Mouse (Mus musculus) intestine, embryonic 14.5 days (tissue): ENCODE data around the gene Glra1. TPM values are rescaled to one million over a fixed set of nuclear protein-coding genes. Genes with fewer than 3 reads are reported as not detected.
A peak's percentile ranks its signal among the peaks of the same experiment; 100 is the strongest.

Experiments
- ATAC-seq: fragments of 200-750 bp; cut with Nextera tagmentation; replicated peaks from 2 replicates; pipeline ENCODE4 v1.8.0; 2017; ENCODE audit warnings: low read depth, moderate number of reproducible peaks, moderate TSS enrichment, moderate library complexity; ENCODE audit not compliant: low FRiP score, low TSS enrichment
- DNase-seq: peaks from one replicate; pipeline ENCODE4 v3.0.0-alpha.2; 2018; ENCODE audit warnings: low spot score
- H3K27ac ChIP-seq: fragments of 300-500 bp; sonication (generic); 2 replicates; pipeline ENCODE4 v1.5.1; 2014; ENCODE audit warnings: low read depth, mild to moderate bottlenecking, control low read depth
- H3K27me3 ChIP-seq: fragments of 300-500 bp; sonication (generic); replicated peaks from 2 replicates; pipeline ENCODE4 v1.6.1; 2014; ENCODE audit warnings: low read length, control low read depth; ENCODE audit not compliant: control insufficient read depth, insufficient read depth
- H3K36me3 ChIP-seq: fragments of 300-500 bp; sonication (generic); 2 replicates; pipeline ENCODE4 v1.6.1; 2014; ENCODE audit warnings: low read length, control low read depth; ENCODE audit not compliant: control insufficient read depth, insufficient read depth
- H3K4me1 ChIP-seq: fragments of 300-500 bp; sonication (generic); replicated peaks from 2 replicates; pipeline ENCODE4 v1.6.1; 2014; ENCODE audit warnings: low read length, control low read depth, mixed read lengths; ENCODE audit not compliant: control insufficient read depth, insufficient read depth
- H3K4me2 ChIP-seq: fragments of 300-500 bp; sonication (generic); 2 replicates; pipeline ENCODE4 v1.6.1; 2014; ENCODE audit warnings: low read length
- H3K4me3 ChIP-seq: fragments of 300-500 bp; sonication (generic); 2 replicates; pipeline ENCODE4 v1.5.1; 2014; ENCODE audit warnings: low read depth, low read length, control low read depth, mixed read lengths
- H3K9ac ChIP-seq: fragments of 300-500 bp; sonication (generic); 2 replicates; pipeline ENCODE4 v1.6.1; 2014; ENCODE audit warnings: mild to moderate bottlenecking, low read length
- H3K9me3 ChIP-seq: fragments of 300-500 bp; sonication (generic); 2 replicates; pipeline ENCODE4 v1.6.1; 2016; ENCODE audit warnings: low read length, control low read depth; ENCODE audit not compliant: control insufficient read depth
- WGBS: fragments of 180-500 bp; shearing (Covaris S2); extraction: QIAGEN DNeasy Blood & Tissue Kit; methylation state at CpG from one replicate; pipeline ENCODE4 v1.1.7; 2014; 5-methylcytosine and 5-hydroxymethylcytosine counted together
- polyA plus RNA-seq: library from polyadenylated mRNA; unstranded; fragments of >200 nt; fragmentation: Nextera tagmentation; extraction: Ambion mirVana; gene quantifications from 2 replicates; pipeline ENCODE4 v1.2.1, GENCODE M21; 2014

Gene Glra1
- polyA plus RNA-seq, 1 experiment from 2014 or later = not detected

DNA sequence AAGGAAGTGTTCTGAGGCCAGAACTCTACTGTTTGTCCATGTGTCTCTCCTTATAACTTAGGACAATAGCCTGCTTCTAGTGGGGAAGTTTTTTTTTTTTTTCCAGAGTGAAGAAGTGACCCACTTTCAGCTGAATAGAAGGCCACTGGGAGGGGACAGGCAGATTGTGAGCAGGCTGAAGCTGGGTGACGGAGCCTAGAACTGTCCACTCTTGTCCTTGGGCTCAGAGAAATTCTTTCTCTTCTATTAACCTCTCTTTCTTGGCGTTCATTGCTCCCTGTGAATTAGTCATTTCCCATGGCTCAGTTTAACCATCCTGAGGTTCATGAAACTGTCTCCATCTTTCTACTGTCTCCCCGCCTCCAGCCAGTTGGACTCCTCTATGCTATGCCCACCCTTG lies 13.6 kb downstream of the Glra1 start:
- no peak overlapping the region for H3K4me2 ChIP-seq
- no peak for ATAC-seq
- no peaks in the 10 kb centered on the region for H3K36me3 ChIP-seq
- no peaks in the 10 kb centered on the region for H3K27me3 ChIP-seq
- no peak overlapping the region for H3K4me3 ChIP-seq
- DNase-seq = no peak
- WGBS = 86% methylated on average over 3 of the region's 3 CpGs
- no peaks in the 10 kb centered on the region for H3K9me3 ChIP-seq
- no peak overlapping the region for H3K9ac ChIP-seq
- no peaks in the 10 kb centered on the region for H3K4me1 ChIP-seq
- no peak overlapping the region for H3K27ac ChIP-seq

DNA sequence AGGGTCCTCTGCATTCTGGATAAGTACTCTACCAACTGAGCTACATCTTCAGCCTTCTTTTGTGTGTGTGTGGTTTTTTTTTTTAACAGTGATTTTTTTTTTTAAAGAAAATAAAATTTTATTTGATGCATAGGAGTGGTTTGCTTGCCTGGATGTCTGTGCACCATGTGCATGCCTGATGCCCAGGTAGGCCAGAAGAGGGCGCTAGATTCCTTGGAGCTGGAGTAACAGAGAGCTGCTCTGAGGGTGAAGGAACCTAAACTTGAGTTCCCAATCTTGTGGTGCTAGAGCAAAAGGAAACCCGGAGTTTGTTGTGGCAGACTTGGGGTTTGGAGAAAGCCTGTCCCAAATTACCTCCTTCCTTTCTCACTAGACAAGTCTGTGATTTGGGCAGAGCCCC lies 16.8 kb downstream of the Glra1 start:
- whole genome bisulfite sequencing = 49% methylated on average over 2 of the region's 2 CpGs

DNA sequence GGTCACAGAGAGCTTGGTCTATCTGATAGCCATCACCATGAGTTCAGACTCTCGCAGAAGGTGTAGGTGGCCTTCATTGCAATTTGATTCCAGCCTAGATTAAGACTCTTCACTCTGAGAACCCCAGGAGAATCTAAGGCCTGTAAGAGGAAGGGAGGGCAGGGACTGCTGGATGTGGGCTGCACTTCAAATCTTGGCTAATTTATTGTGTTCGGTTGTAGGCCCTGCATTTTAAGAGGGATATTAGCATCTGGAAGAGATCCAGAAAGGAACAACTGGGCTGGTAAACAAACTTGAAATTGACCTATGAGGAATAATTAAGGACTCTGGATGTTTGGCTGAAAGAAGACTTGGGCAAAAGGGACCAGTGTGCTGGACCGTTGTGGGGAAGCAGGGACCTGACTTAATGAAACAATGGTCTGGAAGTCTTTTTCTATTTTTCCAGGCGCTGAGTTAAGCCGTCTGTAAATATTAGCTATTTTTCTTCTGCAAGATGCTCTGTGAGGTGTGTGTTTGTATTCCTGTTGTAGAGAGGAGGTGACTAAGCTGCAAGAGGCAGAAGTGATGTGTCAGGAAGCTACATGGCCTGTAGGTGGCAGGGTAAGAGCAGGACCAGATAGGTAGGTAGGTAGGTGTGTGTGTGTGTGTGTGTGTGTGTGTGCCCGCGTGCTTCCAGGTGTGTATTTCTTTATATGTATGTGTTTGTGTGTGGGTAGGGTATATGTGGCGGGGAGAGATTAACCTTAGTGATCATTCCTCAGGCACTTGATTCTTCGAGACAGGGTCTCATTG lies 18.4 kb downstream of the Glra1 start:
- Histone ChIP-seq H3K27ac (no peak overlapping the region), H3K4me3 (no peak overlapping the region), H3K9me3 (no peaks in the 10 kb centered on the region), H3K36me3 (no peaks in the 10 kb centered on the region), H3K4me2 (no peak overlapping the region), H3K9ac (no peak overlapping the region), H3K4me1 (no peaks in the 10 kb centered on the region), H3K27me3 (no peaks in the 10 kb centered on the region)
- DNase-seq (no peak), ATAC-seq (no peak)
- WGBS = 79% methylated on average over 9 of the region's 9 CpGs

More for the DNA sequence above, 16.8 kb downstream of the Glra1 start:
- Histone ChIP-seq H3K27me3 (no peaks in the 10 kb centered on the region), H3K27ac (no peak overlapping the region), H3K4me1 (no peaks in the 10 kb centered on the region), H3K4me2 (no peak overlapping the region), H3K4me3 (no peak overlapping the region), H3K9me3 (no peaks in the 10 kb centered on the region), H3K9ac (no peak overlapping the region), H3K36me3 (no peaks in the 10 kb centered on the region)
- no peak for DNase-seq
- no peak for ATAC-seq

DNA sequence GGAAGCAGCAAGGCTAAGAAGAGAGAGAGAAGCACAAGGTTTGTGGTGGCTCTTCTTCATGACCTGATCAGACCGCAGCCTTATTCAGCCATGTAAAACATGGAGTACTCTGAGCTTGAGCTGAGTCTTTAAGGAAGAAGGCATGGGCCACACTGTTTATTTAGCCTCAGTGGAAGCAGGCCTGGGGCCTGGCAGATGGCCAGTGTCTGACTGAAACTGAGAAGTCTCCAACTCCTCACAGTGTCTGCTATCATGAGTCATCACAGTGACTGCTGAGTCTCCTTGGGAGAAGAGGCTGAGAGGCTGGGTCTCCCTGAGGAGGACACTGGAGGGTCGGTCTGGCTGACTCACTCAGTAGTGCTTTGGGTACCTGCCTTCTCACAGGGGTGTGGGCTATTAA lies 33.6 kb downstream of the Glra1 start:
- no peak overlapping the region for H3K4me2 ChIP-seq
- H3K27ac ChIP-seq = no peak overlapping the region
- WGBS = 75% methylated on average over 2 of the region's 2 CpGs
- ATAC-seq (peak; percentile 53; the same call in 1 of the 2 replicates), DNase-seq (peak; percentile 54)
- H3K4me3 ChIP-seq = no peak overlapping the region
- H3K9me3 ChIP-seq = no peaks in the 10 kb centered on the region
- H3K36me3 ChIP-seq = no peaks in the 10 kb centered on the region
- no peaks in the 10 kb centered on the region for H3K4me1 ChIP-seq
- no peak overlapping the region for H3K9ac ChIP-seq
- H3K27me3 ChIP-seq = no peaks in the 10 kb centered on the region

DNA sequence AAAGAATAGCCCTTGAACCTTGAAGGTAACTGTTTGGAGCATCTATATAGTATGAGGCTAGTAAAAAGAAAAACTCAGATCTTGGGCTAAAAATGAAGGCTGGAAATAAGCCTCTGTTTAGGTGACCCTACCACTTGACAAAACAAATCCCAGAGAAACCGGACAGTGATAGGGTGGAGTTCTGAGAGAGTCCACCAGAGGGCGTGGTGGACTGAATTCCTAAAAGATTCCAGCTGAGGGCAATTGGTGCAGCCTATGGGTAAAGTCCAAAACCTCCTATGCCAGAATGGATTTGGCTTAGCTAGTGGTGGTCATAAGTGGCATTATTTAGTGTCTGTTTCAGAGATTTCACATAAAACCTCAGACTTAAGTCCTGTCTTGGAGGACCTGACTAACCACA lies 36.9 kb downstream of the Glra1 start:
- 19% methylated on average over 2 of the region's 2 CpGs for WGBS
- Histone ChIP-seq H3K9me3 (no peaks in the 10 kb centered on the region), H3K4me1 (no peaks in the 10 kb centered on the region), H3K36me3 (no peaks in the 10 kb centered on the region), H3K27ac (no peak overlapping the region), H3K27me3 (no peaks in the 10 kb centered on the region), H3K4me3 (no peak overlapping the region), H3K4me2 (no peak overlapping the region), H3K9ac (no peak overlapping the region)
- no peak for ATAC-seq
- peak; percentile 60 for DNase-seq

DNA sequence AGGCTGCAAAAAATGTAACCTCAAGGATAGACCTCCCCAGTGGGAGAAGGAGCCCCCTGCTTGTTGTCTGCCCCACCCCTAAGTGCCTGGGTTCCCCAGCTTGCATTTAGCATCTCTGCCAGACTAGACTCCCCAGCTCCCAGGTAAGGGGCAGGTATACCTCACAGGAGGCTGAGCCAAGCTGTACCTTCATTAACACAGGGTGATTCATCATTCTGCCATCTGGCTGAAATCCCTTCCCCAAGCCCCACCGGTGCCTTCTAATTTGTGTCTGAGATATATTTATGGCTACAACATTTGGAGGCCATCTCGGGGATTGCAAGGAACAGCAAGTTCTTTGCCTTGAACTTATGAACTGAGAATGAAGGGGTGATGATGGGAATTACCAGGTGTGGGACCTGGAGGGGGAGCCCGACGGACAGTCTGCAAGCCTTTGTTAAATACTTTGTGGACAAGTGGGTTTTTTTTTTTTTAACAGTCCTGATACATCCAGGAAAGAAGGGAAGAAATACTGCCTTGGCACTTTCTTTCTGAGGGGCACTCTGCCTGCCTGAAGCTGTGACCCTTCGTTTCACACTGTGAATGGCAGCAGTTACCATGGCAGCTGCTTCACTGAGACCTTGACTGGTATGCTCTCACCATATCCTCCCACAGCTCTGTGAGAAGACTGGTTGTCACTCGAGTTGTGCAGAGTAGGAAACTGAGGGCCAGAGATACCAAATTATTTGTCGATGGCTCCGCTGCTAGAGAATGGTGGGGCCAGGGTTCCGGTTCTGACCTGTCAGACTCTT lies 41.5 kb downstream of the Glra1 start:
- H3K4me3 ChIP-seq = no peak overlapping the region
- no peak for DNase-seq
- no peaks in the 10 kb centered on the region for H3K4me1 ChIP-seq
- no peak for ATAC-seq
- H3K27me3 ChIP-seq = no peaks in the 10 kb centered on the region
- no peak overlapping the region for H3K27ac ChIP-seq
- H3K9ac ChIP-seq = no peak overlapping the region
- H3K9me3 ChIP-seq = no peaks in the 10 kb centered on the region
- no peak overlapping the region for H3K4me2 ChIP-seq
- no peaks in the 10 kb centered on the region for H3K36me3 ChIP-seq
- 61% methylated on average over 9 of the region's 9 CpGs for WGBS

DNA sequence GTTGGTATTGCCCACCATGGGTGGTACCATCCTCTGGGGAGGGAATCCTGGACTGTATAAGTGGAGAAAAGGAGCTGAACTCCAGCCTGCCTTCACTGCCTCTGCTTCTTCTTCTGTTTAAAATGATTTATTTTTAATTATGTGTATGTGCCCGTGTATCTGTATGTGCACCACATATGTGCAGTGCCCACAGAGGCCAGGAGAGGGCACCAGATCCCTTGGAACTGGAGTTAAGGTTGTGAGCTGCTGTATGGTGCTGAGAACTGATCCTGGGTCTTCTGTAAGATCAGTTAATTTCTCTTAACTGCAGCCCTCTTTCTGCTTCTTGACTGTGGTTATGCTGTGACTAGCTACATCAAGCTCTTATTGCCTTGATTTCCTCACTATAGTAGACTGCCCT lies 62.3 kb downstream of the Glra1 start:
- ATAC-seq (no peak), DNase-seq (no peak)
- no peaks in the 10 kb centered on the region for H3K27me3 ChIP-seq
- no peaks in the 10 kb centered on the region for H3K9me3 ChIP-seq
- no peaks in the 10 kb centered on the region for H3K4me1 ChIP-seq
- H3K4me3 ChIP-seq = no peak overlapping the region
- no peak overlapping the region for H3K9ac ChIP-seq
- H3K36me3 ChIP-seq = no peaks in the 10 kb centered on the region
- WGBS = 88% methylated on average over 1 of the region's 1 CpGs
- H3K4me2 ChIP-seq = no peak overlapping the region
- H3K27ac ChIP-seq = no peak overlapping the region

DNA sequence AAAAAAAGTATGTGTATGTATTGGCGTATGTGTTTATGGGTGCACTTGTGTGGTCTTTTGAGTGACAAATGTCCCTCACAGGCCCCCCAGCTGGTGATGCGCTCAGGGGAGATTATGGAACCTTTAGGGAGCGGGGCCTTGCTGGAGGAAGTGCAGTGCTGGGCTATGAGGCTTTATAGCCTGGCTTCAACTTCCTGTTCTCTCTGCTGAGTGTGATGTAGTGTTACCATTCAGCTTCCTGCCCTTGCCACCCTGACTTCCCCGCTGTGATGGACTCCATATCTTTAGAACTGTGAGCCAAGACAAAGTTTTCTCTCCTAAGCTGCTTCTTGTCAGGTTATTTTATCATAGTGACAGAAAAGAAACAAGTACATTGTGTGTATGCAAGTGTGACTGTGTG lies 65.3 kb downstream of the Glra1 start:
- Histone ChIP-seq H3K27ac (no peak overlapping the region), H3K36me3 (no peaks in the 10 kb centered on the region), H3K4me1 (no peaks in the 10 kb centered on the region), H3K9ac (no peak overlapping the region), H3K4me2 (no peak overlapping the region), H3K9me3 (no peaks in the 10 kb centered on the region), H3K4me3 (no peak overlapping the region), H3K27me3 (no peaks in the 10 kb centered on the region)
- WGBS = 52% methylated on average over 4 of the region's 4 CpGs
- ATAC-seq (no peak), DNase-seq (no peak)
